Mouse (Mus musculus): ENCODE results near the gene Stk36. TPM values are rescaled to one million over a fixed set of nuclear protein-coding genes. Genes with fewer than 3 reads are reported as not detected.

Stk36 gene
- polyA plus RNA-seq (2012; ENCODE audit: low replicate concordance) = 0.23 and 0.42 TPM in 2 replicates

GRCm38 (mm10) chr1:74601267-74601962 lies at the start of gene Stk36, which contains the start of gene Rnf25:
Gene Stk36, plus strand, starts transcription at chr1:74601445.
Gene Rnf25, minus strand, starts transcription at chr1:74601397.

DNA sequence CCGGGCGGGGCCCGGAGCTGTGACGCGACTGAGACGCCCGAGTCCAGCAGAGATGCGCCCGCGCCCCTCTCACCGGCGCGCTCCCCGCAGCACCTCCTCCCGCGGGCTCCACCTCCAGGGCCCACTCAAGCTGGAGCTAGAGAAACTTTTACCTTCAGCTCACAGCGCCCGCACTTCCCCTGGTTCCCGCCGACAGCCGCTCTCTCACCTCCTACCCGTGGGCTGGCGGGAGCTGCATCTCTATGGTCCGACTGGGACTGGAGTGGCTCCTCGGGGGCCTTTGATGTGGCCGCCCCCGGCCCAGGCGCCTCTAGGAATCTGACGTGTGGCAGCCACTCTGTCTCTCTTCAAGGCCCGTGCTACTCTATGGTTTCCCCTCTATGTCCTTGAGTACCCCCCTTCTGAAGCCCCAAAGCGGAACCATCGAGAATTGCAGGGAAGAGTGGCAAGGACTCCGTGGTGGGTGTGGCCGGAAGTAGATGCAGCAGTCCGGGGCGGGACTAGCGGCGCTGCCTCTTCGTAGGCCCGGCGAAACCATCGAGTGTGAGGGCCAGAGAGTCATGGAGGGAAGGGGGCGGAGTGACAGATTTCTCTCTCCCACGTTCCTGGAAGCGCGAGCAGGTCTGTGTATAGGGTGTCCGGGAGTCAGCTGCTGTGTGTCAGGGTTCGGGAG lies 13.3 kb upstream of the Stk36 start, which contains the start of the genes Zfp142 and Bcs1l:
Gene Zfp142, minus strand, starts transcription at position 474 of the 673 bp plus-strand sequence.
Gene Bcs1l, plus strand, starts transcription at position 517 of the 673 bp plus-strand sequence.

DNA sequence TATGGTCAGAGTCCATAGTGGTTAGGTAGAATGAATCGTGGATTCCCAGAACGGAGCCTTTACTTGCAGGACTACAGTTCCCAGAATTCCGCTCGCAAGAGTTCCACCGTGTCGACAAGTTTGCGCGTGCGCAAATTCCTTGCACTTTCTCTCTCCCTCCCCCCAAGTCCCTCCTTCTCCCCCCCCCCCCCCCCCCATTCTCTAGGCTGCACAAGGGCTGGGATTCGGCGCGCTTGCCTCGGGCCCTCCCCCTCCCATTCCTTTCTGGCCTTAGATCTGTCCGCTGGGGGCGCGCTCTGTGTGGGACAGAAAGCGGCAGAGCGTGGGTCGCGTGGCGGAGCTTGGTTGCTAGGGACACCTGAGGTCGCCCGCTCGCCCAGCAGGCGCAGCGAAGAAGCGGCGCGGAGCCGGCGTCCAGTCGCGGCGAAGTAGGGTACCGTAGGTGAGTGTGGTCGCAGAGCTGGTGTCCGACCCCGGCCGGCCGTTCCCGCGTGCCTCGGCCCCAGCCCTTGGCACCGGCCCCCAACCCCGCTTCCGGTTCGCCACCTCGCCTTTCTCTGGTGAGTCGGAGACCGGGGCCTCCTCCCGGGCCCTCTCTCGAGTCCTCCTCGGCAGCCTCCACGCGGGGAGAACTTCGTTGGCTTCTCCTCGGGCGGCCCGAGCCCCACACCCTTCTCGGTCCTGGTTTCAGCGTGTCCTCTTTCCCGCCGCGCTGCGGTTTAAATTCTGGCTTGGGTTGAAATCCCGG lies 60.4 kb downstream of the Stk36 start, which contains the start of gene Ttll4:
Gene Ttll4, plus strand, starts transcription at position 298 of the 748 bp plus-strand sequence.

Other genes with a start within 250 kb of the Stk36 start
- 0.09 TPM in 1 of 2 replicates, not detected in the other for gene Catip, start 239.3 kb upstream of the Stk36 start, polyA plus RNA-seq (2012; ENCODE audit: low replicate concordance)
- 46.8 and 89.8 TPM in 2 replicates for gene Slc11a1, start 226.2 kb upstream of the Stk36 start, polyA plus RNA-seq (2012; ENCODE audit: low replicate concordance)
- gene Ctdsp1, start 209.9 kb upstream of the Stk36 start, polyA plus RNA-seq (2012; ENCODE audit: low replicate concordance) = 209 and 292 TPM in 2 replicates
- gene Vil1, start 192.1 kb upstream of the Stk36 start, polyA plus RNA-seq (2012; ENCODE audit: low replicate concordance) = not detected in 2 replicates
- 6.6 and 23.7 TPM in 2 replicates for gene Cnot9, start 95.4 kb upstream of the Stk36 start, polyA plus RNA-seq (2012; ENCODE audit: low replicate concordance)
- gene Plcd4, start 58.6 kb upstream of the Stk36 start, polyA plus RNA-seq (2012; ENCODE audit: low replicate concordance) = 0.05 TPM in 1 of 2 replicates, not detected in the other
- gene Usp37, start 57.2 kb upstream of the Stk36 start, polyA plus RNA-seq (2012; ENCODE audit: low replicate concordance) = 0.33 and 7.0 TPM in 2 replicates
- 8.7 and 19.0 TPM in 2 replicates for gene Zfp142, start 13.2 kb upstream of the Stk36 start, polyA plus RNA-seq (2012; ENCODE audit: low replicate concordance)
- 0.81 and 2.4 TPM in 2 replicates for gene Bcs1l, start 13.2 kb upstream of the Stk36 start, polyA plus RNA-seq (2012; ENCODE audit: low replicate concordance)
- gene Rnf25, start within 50 bp of the Stk36 start, polyA plus RNA-seq (2012; ENCODE audit: low replicate concordance) = 6.9 and 8.4 TPM in 2 replicates
- gene Ttll4, start 60.3 kb downstream of the Stk36 start, polyA plus RNA-seq (2012; ENCODE audit: low replicate concordance) = 16.7 and 18.5 TPM in 2 replicates
- 1.7 and 1.8 TPM in 2 replicates for gene Cyp27a1, start 112.1 kb downstream of the Stk36 start, polyA plus RNA-seq (2012; ENCODE audit: low replicate concordance)
- gene Prkag3, start 147.8 kb downstream of the Stk36 start, polyA plus RNA-seq (2012; ENCODE audit: low replicate concordance) = not detected in 2 replicates
- 0.57 and 0.81 TPM in 2 replicates for gene Wnt6, start 170.4 kb downstream of the Stk36 start, polyA plus RNA-seq (2012; ENCODE audit: low replicate concordance)
- 1.2 and 5.2 TPM in 2 replicates for gene Wnt10a, start 190.1 kb downstream of the Stk36 start, polyA plus RNA-seq (2012; ENCODE audit: low replicate concordance)

All from leukemia stem cell, adult 10-12 weeks (primary cell).